Mouse (Mus musculus) kidney, embryonic 16.5 days (tissue): ENCODE data around the gene Tigar. TPM values are rescaled to one million over a fixed set of nuclear protein-coding genes. Genes with fewer than 3 reads are reported as not detected.

ENCODE experiments used
- ATAC-seq: fragments of 200-750 bp; cut with Nextera tagmentation; 2 replicates; pipeline ENCODE4 v1.8.0; 2017; ENCODE audit warnings: moderate TSS enrichment; ENCODE audit not compliant: low FRiP score, low TSS enrichment
- H3K27ac ChIP-seq: fragments of 300-500 bp; sonication (generic); 2 replicates; pipeline ENCODE4 v1.5.1; 2014; ENCODE audit warnings: low read length
- H3K27me3 ChIP-seq: fragments of 300-500 bp; sonication (generic); 2 replicates; pipeline ENCODE4 v1.6.1; 2014; ENCODE audit warnings: low read length, control low read depth, mixed read lengths; ENCODE audit not compliant: insufficient read depth
- H3K36me3 ChIP-seq: fragments of 300-500 bp; sonication (generic); 2 replicates; pipeline ENCODE4 v1.6.1; 2014; ENCODE audit warnings: low read length, control low read depth, mixed read lengths; ENCODE audit not compliant: insufficient read depth
- H3K4me1 ChIP-seq: fragments of 300-500 bp; sonication (generic); 2 replicates; pipeline ENCODE4 v1.6.1; 2014; ENCODE audit warnings: low read length, control low read depth, mixed read lengths; ENCODE audit not compliant: insufficient read depth
- H3K4me2 ChIP-seq: fragments of 300-500 bp; sonication (generic); replicated peaks from 2 replicates; pipeline ENCODE4 v1.6.1; 2014; ENCODE audit warnings: low read depth, low read length
- H3K4me3 ChIP-seq: fragments of 300-500 bp; sonication (generic); 2 replicates; pipeline ENCODE4 v1.5.1; 2014; ENCODE audit warnings: mild to moderate bottlenecking, low read length
- H3K9ac ChIP-seq: fragments of 300-500 bp; sonication (generic); replicated peaks from 2 replicates; pipeline ENCODE4 v1.6.1; 2014; ENCODE audit warnings: low read length
- H3K9me3 ChIP-seq: fragments of 300-500 bp; sonication (generic); 2 replicates; pipeline ENCODE4 v1.6.1; 2016; ENCODE audit warnings: low read length, control low read depth
- WGBS: fragments of 180-500 bp; shearing (Covaris S2); extraction: QIAGEN DNeasy Blood & Tissue Kit; methylation state at CpG from one replicate; pipeline ENCODE4 v1.1.7; 2014; 5-methylcytosine and 5-hydroxymethylcytosine counted together
- polyA plus RNA-seq: library from polyadenylated mRNA; unstranded; fragments of >200 nt; fragmentation: Nextera tagmentation; extraction: Ambion mirVana; gene quantifications from 2 replicates; pipeline ENCODE4 v1.2.1, GENCODE M21; 2015

Tigar gene
- polyA plus RNA-seq, 1 experiment from 2014 or later: 2.7 TPM

DNA sequence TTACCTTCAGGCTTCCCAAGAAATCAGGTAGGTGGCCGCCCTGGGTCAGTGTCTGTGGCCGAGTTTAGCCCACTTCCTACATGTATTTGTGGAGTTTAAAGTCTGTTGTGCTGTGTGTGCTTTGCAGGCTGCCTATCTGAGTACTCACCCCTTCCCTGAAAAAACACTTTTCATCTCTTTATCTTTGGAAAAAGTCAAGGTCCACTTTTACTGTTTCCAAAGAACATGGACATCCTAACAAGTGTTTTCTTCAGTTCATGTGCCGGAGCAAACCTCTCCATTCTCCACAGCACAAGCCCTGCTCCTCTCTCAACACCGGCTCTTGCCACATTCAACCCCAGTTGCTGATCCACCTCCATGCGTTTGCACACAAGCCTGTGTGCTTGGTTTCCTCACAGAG is 13.6 kb upstream of the Tigar start:
- peaks cover 15% of the 10 kb centered on the region for H3K36me3 ChIP-seq
- H3K9ac ChIP-seq: no peak overlapping the region
- no peak for ATAC-seq
- no peak overlapping the region for H3K4me3 ChIP-seq
- no peak overlapping the region for H3K27ac ChIP-seq
- no peak overlapping the region for H3K4me2 ChIP-seq
- no peaks in the 10 kb centered on the region for H3K27me3 ChIP-seq
- no peaks in the 10 kb centered on the region for H3K9me3 ChIP-seq
- H3K4me1 ChIP-seq: no peaks in the 10 kb centered on the region
- WGBS: 79% methylated on average over 5 of the region's 5 CpGs

DNA sequence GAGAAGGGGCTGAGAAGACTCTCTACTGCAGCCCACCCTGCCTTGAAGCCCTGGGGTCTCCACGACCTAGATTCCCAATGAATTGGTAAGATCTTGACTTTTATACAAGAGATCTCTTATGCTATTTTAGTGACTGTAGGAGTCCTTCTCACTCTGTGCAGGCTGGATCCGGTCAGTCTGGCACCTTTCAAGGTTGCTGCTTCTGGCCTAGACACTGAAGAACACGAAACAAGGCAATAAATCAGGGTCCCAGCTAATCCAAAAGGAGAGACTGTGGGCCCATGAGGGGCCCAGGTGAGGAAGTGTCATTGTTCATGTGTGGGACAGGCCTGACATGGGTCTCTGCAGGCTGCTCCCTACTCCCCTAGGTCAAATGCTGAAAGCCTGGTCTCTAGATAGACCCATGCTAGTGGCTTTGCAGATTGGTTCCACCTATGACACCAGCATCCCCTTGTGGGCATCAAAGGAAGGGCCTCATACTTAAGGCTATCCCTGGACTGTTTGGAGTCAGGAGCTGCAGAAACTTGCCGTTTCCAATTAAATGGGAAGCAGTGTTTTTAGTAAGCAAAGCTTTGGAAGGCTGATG is 13.0 kb upstream of the Tigar start:
- Histone ChIP-seq H3K36me3 (peaks cover 8% of the 10 kb centered on the region; the same call in 1 of the 2 replicates), H3K4me2 (no peak overlapping the region), H3K27me3 (no peaks in the 10 kb centered on the region), H3K4me3 (no peak overlapping the region), H3K9ac (no peak overlapping the region), H3K27ac (no peak overlapping the region), H3K9me3 (no peaks in the 10 kb centered on the region), H3K4me1 (no peaks in the 10 kb centered on the region)
- 67% methylated on average over 4 of the region's 4 CpGs for WGBS
- no peak for ATAC-seq

DNA sequence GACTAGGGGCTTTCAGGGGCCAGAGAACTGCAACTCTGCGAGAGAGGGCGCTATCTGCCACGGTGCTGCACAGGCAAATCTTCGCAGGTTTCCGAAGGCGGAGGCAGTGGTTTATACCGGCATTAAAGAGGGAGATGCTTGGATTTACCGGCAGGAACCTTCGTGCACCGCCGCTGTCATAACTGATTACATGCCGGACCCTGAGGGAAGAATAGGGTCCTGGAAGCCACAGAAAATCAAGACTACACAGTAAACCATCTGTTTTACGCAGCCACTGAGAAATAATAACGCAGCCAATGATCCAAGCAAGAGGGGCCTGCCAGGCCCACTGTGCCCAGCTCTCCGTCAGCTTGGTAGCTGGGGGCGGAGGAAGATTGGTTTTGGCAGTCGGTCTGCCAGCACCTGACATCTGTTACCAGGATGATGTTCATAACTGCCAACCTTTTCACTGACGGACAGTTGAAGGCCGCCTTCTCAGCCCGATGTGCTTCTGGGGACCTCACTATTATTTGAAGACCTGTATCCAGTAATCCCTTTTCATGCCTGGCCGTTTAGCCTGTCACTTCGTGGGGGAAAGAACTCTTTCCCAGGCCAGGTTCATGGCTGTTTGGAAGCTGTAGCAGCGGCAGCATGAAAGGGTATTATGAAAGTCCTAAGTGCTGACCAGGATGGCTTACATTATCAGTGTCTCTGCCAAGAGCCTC is 5.5 kb upstream of the Tigar start:
- H3K9me3 ChIP-seq: no peaks in the 10 kb centered on the region
- no peak overlapping the region for H3K4me2 ChIP-seq
- no peak overlapping the region for H3K27ac ChIP-seq
- no peaks in the 10 kb centered on the region for H3K4me1 ChIP-seq
- 65% methylated on average over 23 of the region's 23 CpGs for WGBS
- H3K4me3 ChIP-seq: no peak overlapping the region
- no peak for ATAC-seq
- H3K9ac ChIP-seq: no peak overlapping the region
- no peaks in the 10 kb centered on the region for H3K36me3 ChIP-seq
- no peaks in the 10 kb centered on the region for H3K27me3 ChIP-seq

DNA sequence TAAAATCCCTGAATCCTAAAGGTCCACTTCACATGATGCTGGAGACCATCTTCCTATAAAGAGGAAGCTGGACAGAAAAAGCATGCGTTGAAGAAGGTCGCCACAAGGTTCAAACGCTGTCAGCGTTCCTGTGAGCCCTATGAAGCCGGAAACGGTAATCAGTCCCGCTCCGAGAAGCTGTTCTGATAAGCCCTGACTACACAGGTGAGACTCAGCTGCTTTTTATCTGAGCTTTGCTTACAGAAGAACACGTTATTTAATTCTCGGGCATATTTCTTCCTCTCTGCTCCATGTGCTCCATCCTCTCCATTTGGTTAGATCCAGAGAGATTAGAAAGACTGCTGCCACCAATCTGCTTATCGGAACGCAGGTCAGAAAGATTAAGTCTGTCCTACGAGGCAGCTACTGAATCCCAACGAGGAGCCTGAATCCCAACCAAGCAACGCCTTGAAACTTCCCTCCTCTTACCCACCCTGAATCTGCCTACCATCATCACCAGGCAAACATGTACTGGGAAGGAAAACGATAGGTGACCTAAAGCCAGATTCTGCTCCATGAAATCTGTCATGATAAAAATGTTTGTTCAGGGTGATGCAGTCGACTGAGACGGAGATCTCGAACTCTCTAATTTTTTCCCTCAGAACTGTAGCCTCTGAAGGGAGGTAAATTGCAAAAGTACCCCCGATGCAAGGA is 843 bp downstream of the Tigar start:
- Histone ChIP-seq H3K9ac (peak overlapping the region; percentile 51), H3K27me3 (no peaks in the 10 kb centered on the region), H3K27ac (no peak overlapping the region), H3K4me1 (peaks cover 8% of the 10 kb centered on the region; the same call in 1 of the 2 replicates), H3K36me3 (no peaks in the 10 kb centered on the region), H3K4me3 (peak overlapping the region; percentile 53), H3K4me2 (peak overlapping the region; percentile 90), H3K9me3 (peaks cover under 1% of the 10 kb centered on the region; the same call in 1 of the 2 replicates)
- WGBS: 38% methylated on average over 20 of the region's 20 CpGs
- ATAC-seq: no peak

DNA sequence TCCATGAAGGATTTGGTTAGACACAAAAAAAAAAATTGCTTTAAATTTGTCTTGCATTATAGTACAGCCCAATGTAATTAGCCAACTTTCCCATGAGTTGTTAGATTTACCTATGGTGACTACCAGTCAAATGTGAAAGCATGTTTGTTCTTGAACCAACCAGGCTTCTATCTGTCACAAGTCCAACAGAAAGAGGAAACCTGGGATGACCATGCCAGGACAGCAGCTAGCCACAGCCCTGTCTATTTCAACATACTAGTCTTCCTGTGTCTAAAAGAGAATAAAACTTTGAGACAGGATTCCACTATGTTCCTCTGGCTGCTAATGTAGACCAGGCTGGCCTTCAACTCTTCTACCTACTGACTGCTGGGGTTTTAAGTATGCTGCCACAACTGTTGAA is 1.9 kb downstream of the Tigar start:
- Histone ChIP-seq H3K4me2 (no peak overlapping the region), H3K27ac (no peak overlapping the region), H3K4me1 (peaks cover 8% of the 10 kb centered on the region; the same call in 1 of the 2 replicates), H3K9ac (no peak overlapping the region), H3K9me3 (peaks cover 6% of the 10 kb centered on the region; the same call in 1 of the 2 replicates), H3K4me3 (no peak overlapping the region), H3K27me3 (no peaks in the 10 kb centered on the region), H3K36me3 (no peaks in the 10 kb centered on the region)
- ATAC-seq: no peak

DNA sequence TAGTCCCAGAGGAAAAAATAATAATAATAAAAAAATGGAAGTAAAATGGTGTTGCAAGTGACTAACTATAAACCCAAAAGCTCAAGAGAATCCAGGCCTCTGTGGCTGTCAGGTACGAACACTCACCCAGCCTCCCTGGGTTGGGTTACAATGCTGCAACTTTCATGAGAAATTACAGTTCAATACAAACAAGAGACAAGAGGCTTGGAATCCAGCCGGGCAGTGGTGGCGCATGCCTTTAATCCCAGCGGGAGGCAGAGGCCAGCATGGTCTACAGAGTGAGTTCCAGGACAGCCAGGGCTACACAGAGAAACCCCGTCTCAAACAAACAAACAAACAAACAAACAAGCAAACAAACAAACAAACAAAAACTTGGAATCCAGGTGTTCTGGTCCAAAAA is 2.6 kb downstream of the Tigar start:
- Histone ChIP-seq H3K27me3 (no peaks in the 10 kb centered on the region), H3K27ac (no peak overlapping the region), H3K36me3 (no peaks in the 10 kb centered on the region), H3K4me2 (no peak overlapping the region), H3K9ac (no peak overlapping the region), H3K4me1 (peaks cover 8% of the 10 kb centered on the region; the same call in 1 of the 2 replicates), H3K9me3 (peaks cover 6% of the 10 kb centered on the region; the same call in 1 of the 2 replicates), H3K4me3 (no peak overlapping the region)
- ATAC-seq: no peak
- 72% methylated on average over 5 of the region's 5 CpGs for WGBS

DNA sequence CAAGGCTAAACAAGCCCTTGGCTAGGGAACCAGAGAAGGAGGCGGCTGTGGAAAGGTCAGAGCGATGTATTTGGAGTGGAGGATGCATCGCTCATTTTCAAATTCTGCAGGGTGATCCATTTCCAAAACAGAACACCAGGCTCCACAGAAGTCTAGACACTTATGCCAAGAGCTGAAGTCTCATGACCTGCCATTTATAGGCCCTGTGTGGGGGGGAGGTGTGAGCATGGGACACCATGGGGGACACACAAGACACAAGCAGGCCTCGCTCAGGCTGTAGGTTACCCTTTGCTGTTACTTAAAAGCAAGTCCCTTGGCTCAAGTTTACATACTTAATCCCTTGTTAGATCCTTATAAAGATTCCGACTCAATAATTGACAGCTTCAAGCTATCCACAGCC is 3.2 kb downstream of the Tigar start:
- WGBS: 79% methylated on average over 5 of the region's 5 CpGs

DNA sequence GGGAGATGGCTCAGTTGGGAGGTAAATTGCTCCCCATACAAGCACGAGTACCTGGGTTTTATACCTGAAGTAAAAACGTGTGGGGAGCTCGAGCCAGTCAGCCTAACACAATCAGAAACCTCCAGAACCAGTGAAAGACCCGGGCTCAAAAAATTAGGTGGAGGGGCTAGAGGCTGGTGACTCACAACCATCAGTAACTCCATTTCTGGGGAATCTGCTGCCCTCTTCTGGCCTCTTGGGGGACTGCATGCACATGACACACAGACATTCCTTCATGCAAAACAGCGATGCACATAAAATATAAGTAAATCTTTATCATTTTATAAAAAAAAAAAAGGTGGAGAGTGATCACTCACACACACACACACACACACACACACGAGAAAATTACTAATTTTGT is 4.2 kb downstream of the Tigar start:
- H3K9me3 ChIP-seq: peaks cover 6% of the 10 kb centered on the region; the same call in 1 of the 2 replicates
- ATAC-seq: no peak
- no peak overlapping the region for H3K27ac ChIP-seq
- H3K9ac ChIP-seq: no peak overlapping the region
- H3K4me1 ChIP-seq: peaks cover 8% of the 10 kb centered on the region; the same call in 1 of the 2 replicates
- no peak overlapping the region for H3K4me2 ChIP-seq
- H3K27me3 ChIP-seq: no peaks in the 10 kb centered on the region
- WGBS: 73% methylated on average over 6 of the region's 6 CpGs
- H3K36me3 ChIP-seq: 0 out of 2 replicates have a peak, but pooled peaks cover 5% of the 10 kb centered on the region
- H3K4me3 ChIP-seq: no peak overlapping the region

More for the DNA sequence above, 3.2 kb downstream of the Tigar start:
- Histone ChIP-seq H3K27ac (no peak overlapping the region), H3K9me3 (peaks cover 6% of the 10 kb centered on the region; the same call in 1 of the 2 replicates), H3K36me3 (no peaks in the 10 kb centered on the region), H3K9ac (no peak overlapping the region), H3K4me3 (no peak overlapping the region), H3K4me2 (no peak overlapping the region), H3K27me3 (no peaks in the 10 kb centered on the region), H3K4me1 (peaks cover 8% of the 10 kb centered on the region; the same call in 1 of the 2 replicates)
- ATAC-seq: no peak

DNA sequence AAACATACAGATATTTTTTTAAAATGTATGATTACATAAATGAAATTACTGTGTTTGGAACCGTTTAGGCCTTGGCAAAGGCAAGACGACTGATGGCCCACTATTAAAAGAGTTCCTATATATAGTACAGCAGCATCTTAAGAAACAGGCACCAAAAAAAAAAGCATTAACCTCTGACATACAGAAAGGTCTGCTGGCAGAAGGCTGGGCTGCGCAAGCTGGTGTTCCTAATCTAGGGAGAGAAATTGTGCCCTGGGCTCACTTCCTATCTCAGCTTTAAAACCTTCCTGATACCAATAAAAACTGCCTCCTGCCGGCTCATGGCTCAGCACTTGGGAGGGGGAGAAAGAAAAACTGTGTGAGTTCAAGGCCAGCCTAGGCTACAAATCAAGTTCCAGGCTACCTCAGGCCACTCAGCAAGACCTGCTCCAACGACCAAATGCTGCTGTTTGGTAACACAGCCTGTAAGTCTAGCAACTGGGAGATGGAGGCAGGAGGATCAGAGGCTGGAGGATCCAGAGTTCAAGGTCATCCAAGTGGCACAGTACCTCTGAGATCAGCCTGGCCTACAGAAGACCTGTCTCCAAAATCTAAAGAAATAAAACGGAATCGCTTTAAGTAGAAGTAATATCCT is 4.8 kb downstream of the Tigar start:
- 82% methylated on average over 7 of the region's 7 CpGs for WGBS
- Histone ChIP-seq H3K9me3 (peaks cover 6% of the 10 kb centered on the region; the same call in 1 of the 2 replicates), H3K4me2 (no peak overlapping the region), H3K4me1 (peaks cover 8% of the 10 kb centered on the region; the same call in 1 of the 2 replicates), H3K36me3 (0 out of 2 replicates have a peak, but pooled peaks cover 5% of the 10 kb centered on the region), H3K27me3 (no peaks in the 10 kb centered on the region), H3K4me3 (no peak overlapping the region), H3K9ac (no peak overlapping the region), H3K27ac (no peak overlapping the region)
- no peak for ATAC-seq
